Mouse (Mus musculus) megakaryocyte progenitor cell, adult 5-6 weeks (primary cell): Measurements from ENCODE around the gene Selenbp2. TPM values are rescaled to one million over a fixed set of nuclear protein-coding genes. Genes with fewer than 3 reads are reported as not detected.
"Not testable (repeated sequence)": the region's sequence is repeated elsewhere in the genome, so short reads cannot be mapped to it uniquely, and the experiment has no call there.

Experiments used
- ATAC-seq: replicated peaks from 2 replicates; pipeline ENCODE4 v1.8.0; 2016; ENCODE audit warnings: mild to moderate bottlenecking, moderate TSS enrichment, inconsistent platforms; ENCODE audit not compliant: poor library complexity
- total RNA-seq, 2 experiments: library from RNA; stranded (forward) in 1 of 2; stranded (reverse) in 1 of 2; fragments of 157-497, 149-512 nt in 1 of 2; fragments of 200-1000 nt in 1 of 2; gene quantifications; 2 replicates each; pipeline versions ENCODE4 v1.2.3 to v1.2.4; 2015 to 2017

Gene Selenbp2
- total RNA-seq, 2 experiments from 2014 or later, result not detected

DNA sequence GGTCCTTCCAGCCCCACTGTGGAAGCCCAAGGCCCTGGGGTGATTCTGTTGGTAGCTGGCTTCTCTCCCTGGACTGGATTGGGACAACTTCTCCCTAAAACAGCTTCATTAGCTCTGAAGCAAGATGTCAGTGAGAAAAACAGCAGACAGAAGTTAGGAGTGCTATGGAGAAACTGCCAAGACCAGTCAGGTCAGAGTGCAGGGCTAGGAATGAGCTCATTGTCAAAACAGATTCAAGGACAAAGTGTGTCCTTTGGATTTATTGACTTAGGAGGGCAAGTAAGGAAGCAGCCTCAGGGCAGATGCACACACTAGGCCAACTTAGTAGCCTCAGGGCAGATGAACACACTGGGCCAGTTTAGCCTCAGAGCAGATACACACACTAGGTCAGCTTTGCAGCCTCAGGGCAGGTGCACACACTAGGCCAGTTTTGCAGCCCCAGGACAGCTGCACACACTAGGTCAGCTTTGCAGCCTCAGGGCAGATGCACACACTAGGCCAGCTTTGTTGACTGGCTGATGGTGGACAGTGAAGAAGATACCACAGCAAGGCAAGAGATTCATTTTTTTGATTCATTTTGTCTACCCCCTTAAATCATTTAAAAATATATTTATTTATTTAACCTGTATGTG is 2.6 kb upstream of the Selenbp2 start:
- ATAC-seq, result no peak

DNA sequence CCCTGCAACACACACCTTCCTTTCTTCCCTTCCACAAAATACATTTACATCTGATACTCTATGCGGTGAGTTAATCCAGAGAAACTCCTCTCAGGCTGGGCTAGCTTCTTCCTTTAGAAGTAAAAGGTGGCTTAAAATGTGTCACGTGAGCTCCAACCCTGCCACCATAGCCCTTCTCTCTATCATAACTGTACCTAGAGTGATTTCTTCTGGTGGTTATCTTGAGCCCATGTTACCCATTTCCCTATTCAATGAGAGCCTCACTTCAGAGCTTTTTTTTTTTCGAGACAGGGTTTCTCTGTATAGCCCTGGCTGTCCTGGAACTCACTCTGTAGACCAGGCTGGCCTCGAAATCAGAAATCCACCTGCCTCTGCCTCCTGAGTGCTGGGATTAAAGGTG is 1.7 kb upstream of the Selenbp2 start:
- ATAC-seq, result not testable (repeated sequence)

DNA sequence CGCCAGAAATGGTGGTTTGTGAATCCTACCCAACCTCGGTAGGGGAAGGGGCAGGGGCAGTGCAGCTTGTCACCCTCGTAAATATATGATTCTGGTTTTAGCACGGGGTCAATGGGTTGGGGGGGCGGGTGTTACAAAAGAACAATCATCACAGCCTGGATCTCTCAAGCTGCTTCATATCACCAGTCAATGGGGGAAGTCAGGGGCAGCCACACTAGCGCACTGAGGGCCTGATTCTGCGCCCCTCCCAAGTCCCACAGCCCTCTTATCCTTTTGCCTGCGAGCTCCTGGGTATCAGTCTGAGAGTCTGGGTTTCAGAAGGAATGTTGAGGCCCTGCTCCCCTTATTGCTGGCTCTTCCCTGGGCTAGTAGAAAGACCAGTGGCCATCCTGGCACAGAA is 518 bp downstream of the Selenbp2 start:
- ATAC-seq, result 0 out of 2 replicates have a peak, but pooled peaks have one; percentile 17

DNA sequence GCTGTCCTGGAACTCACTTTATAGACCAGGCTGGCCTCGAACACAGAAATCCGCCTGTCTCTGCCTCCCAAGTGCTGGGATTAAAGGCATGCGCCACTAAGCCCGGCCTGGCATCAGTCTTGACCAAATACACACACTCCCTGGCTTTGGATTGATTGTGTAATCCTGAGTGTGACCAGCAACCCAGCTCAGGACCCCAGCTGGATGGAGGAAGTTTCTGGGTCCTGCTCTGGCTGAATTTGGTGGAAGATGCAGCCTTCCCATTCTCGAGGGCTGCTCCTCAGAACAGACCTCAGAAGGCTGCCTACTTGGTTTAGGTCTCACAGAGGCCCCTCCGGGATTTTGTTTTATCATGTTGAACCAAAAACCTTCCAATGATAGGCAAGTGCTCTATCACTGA is 2.2 kb downstream of the Selenbp2 start:
- 0 out of 2 replicates have a peak, but pooled peaks have one; percentile 19 for ATAC-seq

DNA sequence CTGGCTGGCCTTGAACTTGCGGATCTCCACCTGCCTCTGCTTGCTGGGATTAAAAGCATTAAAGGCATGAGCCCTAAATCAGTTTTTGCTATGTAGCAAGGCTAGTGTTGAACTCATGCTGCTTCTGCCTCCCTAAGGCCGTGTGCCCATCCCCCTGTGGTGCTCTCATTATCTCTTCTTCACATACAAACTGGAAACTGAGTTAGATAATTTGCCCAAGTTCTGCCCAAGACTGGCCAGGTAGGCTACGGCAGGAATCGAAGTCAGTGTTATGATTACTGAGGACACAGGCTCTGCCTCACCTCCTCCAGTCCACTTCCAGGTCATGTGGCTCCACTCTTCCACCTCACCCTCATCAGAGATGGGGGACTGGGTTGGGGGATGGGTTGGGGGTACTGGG is 2.9 kb downstream of the Selenbp2 start:
- peak; percentile 24; the same call in 1 of the 2 replicates for ATAC-seq

DNA sequence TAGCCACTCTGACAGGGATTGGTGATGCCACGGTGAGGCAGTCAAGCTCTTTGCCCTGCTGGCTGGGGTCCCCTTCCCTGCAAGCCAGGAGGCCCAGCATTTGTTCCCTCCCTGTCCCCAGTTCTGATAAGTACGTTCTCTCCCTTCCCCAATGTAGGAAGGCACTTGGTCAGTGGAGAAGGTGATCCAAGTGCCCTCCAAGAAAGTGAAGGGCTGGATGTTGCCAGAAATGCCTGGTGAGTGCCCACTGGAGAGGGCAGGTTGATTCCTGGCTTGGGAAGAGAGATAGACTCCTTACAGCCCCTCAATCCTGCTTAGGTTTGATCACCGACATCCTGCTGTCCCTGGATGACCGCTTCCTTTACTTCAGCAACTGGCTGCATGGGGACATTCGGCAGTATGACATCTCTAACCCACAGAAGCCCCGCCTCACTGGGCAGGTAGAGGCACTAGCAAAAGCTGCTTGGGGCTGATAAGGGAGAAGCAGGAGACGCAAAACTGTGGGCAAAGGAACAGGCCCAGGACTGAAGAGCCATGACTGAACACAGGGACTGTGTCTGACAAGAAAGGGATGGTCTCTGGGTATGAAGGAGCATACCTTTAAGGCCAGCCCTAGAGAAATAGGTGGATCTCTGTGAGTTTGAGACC is 8.9 kb downstream of the Selenbp2 start:
- ATAC-seq, result peak; percentile 88

DNA sequence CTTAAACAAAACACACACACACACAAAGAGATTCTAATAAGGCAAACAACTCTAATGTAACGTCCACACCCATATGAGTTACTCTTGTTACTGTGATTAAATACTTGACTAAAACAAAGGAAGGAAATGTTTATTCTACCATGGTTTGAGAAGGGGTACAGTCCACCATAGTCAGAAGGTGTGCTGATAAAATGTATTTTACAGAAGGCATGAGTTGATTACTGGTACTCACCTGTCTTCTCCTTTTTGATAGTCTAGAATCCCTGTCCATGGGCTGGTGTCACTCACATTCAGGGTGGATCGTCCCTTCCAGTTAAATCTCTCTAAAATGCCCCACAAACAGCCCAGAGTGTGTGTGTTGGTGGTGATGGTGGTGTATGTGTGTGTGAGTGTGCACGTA is 9.5 kb downstream of the Selenbp2 start:
- no peak for ATAC-seq

DNA sequence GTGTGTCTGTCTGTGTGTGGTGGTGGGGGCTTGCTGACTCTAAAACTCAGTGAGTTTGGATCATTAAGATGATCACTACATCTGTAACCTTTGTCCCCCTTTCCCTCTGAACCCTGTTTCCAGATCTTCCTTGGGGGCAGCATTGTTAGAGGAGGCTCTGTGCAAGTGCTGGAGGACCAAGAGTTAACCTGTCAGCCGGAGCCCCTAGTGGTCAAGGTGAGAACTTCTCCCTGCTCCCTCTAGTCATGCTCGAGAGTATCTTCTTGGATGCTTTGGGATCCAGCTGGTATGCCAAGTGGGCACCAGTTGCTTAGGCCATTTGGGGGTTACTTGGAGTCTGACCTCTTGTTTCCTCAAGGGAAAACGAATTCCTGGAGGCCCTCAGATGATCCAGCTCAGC is 10.0 kb downstream of the Selenbp2 start:
- peak; percentile 82 for ATAC-seq

DNA sequence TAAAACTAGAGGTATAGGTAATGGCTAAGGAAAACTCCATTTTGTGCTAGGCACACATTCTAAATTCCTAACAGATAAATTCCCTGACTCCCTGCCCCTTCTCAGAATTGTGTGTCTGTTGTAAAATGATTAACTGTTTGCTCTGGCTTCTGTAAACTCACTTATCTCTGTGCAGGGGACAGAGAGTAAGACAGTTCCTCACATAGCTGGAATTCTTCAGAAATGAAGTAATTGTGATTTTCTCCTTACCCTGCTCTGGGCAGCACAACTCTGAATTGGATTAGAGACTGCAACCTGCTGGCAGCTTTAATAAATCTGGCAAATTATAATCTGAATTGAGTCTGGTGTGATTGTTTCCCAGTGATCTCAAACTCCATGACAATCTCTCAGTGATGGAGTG is 17.2 kb downstream of the Selenbp2 start:
- not testable (repeated sequence) for ATAC-seq

DNA sequence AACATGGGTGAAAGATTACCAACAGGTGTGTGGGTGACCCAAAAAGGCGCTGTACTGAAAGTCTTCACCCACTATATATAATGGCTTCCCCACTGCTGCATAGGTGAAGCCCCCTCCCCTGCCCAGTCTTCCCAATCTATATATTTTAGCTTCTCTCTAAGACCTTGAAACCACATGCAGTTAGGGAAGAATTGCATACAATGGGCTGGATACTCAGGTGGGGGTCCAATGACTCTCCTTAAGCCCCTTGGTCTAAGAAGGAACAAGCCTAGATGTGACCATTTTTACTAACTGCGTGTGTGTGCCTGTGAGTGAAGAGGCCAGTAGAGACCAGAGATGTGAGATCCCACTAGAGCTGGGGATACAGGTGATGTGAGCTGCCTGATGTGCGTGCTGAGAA is 20.1 kb downstream of the Selenbp2 start:
- ATAC-seq, result not testable (repeated sequence)

DNA sequence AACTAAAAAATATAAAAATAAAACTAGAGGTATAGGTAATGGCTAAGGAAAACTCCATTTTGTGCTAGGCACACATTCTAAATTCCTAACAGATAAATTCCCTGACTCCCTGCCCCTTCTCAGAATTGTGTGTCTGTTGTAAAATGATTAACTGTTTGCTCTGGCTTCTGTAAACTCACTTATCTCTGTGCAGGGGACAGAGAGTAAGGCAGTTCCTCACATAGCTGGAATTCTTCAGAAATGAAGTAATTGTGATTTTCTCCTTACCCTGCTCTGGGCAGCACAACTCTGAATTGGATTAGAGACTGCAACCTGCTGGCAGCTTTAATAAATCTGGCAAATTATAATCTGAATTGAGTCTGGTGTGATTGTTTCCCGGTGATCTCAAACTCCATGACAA is 24.9 kb downstream of the Selenbp2 start:
- ATAC-seq, result not testable (repeated sequence)

DNA sequence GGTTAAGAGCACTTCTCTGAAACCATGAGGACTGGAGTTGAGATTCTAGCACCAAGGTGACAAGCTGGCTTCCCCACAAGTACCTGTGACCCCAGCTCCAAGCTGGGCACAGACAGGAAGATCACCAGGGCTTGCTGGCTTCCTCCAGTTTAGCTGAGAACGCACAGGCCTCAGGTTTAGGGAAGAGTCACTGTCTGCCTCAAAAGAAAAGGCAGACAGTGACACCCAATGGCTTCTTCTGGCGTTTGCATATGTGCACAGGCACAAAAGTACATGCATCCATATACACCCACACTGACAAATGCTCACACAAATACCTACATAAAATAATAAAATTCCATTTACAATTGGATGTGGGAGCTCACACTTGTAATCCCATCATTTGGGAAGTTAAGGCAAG is 30.3 kb downstream of the Selenbp2 start:
- peak; percentile 60 for ATAC-seq

DNA sequence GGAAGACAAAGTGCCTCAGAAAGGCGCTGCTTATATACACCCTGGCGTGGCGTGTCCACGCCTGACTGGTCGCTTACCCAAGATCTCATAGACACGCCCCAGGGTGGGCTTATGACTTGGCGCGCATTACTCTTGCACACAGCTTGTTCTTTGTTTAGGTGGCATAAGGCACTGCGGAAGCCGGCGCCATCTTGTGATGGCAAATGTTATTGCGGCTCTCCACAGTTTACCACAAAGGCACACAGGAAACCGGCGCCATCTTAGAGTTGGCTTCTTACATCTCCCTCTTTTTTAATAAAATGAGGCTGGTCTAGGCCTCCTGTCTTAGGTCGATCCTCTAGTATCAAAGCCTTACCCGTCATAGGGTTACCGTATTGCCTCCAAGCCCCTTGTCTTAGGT is 52.3 kb downstream of the Selenbp2 start:
- no peak for ATAC-seq

Other genes with a start within 250 kb of the Selenbp2 start
- gene Oaz3, start 249.6 kb upstream of the Selenbp2 start, total RNA-seq (2015), result 0.46 TPM in 1 of 2 replicates, not detected in the other
- gene Oaz3, start 249.6 kb upstream of the Selenbp2 start, total RNA-seq (2017), result not detected in 2 replicates
- gene Celf3, start 215.3 kb upstream of the Selenbp2 start, total RNA-seq (2015), result not detected in 2 replicates
- 0.08 TPM in 1 of 2 replicates, not detected in the other for gene Celf3, start 215.3 kb upstream of the Selenbp2 start, total RNA-seq (2017)
- 1.1 and 1.4 TPM in 2 replicates for gene Riiad1, start 213.2 kb upstream of the Selenbp2 start, total RNA-seq (2015)
- not detected in 2 replicates for gene Riiad1, start 213.2 kb upstream of the Selenbp2 start, total RNA-seq (2017)
- 21.9 and 22.5 TPM in 2 replicates for gene Snx27, start 110.8 kb upstream of the Selenbp2 start, total RNA-seq (2015)
- gene Snx27, start 110.8 kb upstream of the Selenbp2 start, total RNA-seq (2017), result 23.2 and 36.4 TPM in 2 replicates
- not detected in 2 replicates for gene Gm10972, start 50.4 kb upstream of the Selenbp2 start, total RNA-seq (2015)
- gene Gm10972, start 50.4 kb upstream of the Selenbp2 start, total RNA-seq (2017), result not detected in 2 replicates
- gene Tuft1, start 34.7 kb upstream of the Selenbp2 start, total RNA-seq (2015), result 3.5 TPM in 2 replicates
- 4.2 and 5.2 TPM in 2 replicates for gene Tuft1, start 34.7 kb upstream of the Selenbp2 start, total RNA-seq (2017)
- gene Cgn, start 92.9 kb downstream of the Selenbp2 start, total RNA-seq (2015), result not detected in 2 replicates
- gene Cgn, start 92.9 kb downstream of the Selenbp2 start, total RNA-seq (2017), result not detected in 2 replicates
- 31.3 and 35.8 TPM in 2 replicates for gene Pogz, start 144.0 kb downstream of the Selenbp2 start, total RNA-seq (2015)
- gene Pogz, start 144.0 kb downstream of the Selenbp2 start, total RNA-seq (2017), result 13.5 and 15.3 TPM in 2 replicates
- 341 and 364 TPM in 2 replicates for gene Psmb4, start 193.4 kb downstream of the Selenbp2 start, total RNA-seq (2015)
- 196 and 240 TPM in 2 replicates for gene Psmb4, start 193.4 kb downstream of the Selenbp2 start, total RNA-seq (2017)
- gene Selenbp1, start 239.5 kb downstream of the Selenbp2 start, total RNA-seq (2015), result 27.3 and 28.8 TPM in 2 replicates
- 28.2 and 38.5 TPM in 2 replicates for gene Selenbp1, start 239.5 kb downstream of the Selenbp2 start, total RNA-seq (2017)